Mouse (Mus musculus) thymus, postnatal 14 days (tissue): ENCODE measurements at regions not wholly inside any gene's neighbourhood (a gene's known extent, or its start where the extent isn't known, plus 50 kb on each side); places are given as distances from the start of the nearest gene placed in this dataset.
"Not testable (repeated sequence)": the region's sequence is repeated elsewhere in the genome, so short reads cannot be mapped to it uniquely, and the experiment has no call there.

Source experiments
- DNase-seq: peaks from one replicate; pipeline ENCODE4 v3.0.0; 2021

DNA sequence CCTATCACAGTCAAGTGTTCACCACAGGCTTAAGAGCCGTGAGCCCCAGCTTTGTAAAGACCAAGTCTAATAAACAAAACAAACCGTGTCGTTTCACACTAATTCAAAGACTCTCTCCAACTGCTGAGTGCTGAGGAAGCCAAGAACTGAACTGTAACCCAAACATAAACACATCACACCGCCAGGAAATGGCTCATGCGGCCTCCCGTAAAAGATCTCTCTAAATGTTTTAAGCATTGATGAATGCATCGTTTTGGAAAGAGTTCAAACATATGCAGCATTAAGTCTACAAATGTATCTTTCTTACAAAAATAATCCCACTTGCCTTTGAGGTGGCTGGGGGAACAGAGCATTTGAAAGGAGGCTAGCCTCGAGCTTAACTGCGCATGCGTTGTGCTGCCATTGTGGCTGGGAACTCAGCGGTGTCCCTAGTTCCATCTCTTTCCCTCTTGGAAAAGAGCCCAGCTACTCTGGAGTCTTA is 280.7 kb downstream of the Gxylt1 start:
- no peak for DNase-seq

GRCm38 (mm10) chr15:92993538-92994190 is 281.3 kb downstream of the Gxylt1 start:
- no peak for DNase-seq

- no peak for DNase-seq
These were observed 299.2 kb downstream of the Gxylt1 start for GRCm38 (mm10) chr15:92975774-92976173.

DNA sequence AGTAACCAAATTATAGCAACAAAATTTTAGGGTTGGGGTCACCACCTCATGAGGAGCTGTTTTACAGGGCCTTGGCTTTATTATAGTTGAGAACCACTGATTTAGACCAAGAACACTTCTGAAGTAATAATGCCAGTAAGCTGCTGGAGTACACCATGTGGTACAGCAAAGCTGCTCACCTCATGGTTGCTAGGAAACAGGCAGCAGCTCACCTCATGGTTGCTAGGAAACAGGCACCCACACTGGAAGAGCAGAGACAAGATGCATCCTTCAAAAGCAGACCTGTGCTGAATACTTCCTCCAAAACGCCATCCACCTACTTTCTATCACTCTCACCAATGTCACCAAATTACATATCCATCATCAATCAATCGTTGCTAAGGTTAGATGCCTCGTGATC is 300.0 kb downstream of the Gxylt1 start:
- no peak for DNase-seq

DNA sequence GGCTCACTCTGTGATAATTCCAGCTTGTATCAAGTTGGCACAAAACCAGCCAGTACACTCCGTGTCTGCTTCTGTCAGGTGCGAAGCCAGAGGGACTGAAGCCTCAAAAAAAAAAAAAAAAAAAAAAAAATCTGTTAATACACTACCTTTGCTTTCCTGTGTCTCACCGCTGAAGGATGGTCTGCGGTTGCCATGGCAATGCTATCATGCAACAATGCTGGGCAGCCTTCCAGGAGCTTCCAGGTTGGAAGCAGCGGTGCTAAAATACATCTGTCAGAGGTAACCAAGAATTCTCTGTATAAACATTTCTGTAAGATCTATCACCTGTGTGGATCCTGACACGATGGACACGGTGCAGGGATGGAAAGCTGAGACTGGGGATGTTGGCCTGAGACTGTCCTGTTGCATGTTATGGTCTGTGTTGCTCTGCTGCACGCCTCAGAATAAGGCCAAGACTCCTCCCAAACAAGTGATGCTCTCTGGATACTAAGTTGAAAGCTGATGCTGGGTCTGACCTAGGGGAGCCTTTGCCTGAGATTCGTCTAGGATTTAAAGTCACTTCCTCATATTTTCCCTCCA is 301.2 kb downstream of the Gxylt1 start:
- no peak for DNase-seq

- DNase-seq = no peak
These were observed 309.4 kb downstream of the Gxylt1 start for GRCm38 (mm10) chr15:92965556-92965955.

- no peak for DNase-seq
These were observed 310.1 kb downstream of the Gxylt1 start for GRCm38 (mm10) chr15:92964901-92965300.

DNA sequence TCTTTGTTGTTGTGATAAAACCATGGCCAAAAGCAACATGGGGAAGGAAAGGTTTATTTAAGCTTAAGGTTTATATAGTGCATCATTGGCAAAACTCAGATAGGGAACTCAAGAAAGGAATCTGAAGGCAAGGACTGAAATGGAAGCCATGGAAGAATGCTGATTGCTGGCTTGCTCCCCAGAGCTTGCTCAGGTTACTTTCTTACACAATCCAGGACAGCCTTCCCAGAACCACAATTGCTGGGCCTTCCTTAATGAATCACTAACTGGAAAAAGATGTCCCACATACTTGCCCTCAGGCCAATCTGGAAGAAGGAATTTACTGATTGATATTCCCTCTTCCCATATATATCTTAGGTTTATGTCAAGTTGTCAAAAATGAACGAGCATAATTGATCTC is 310.8 kb downstream of the Gxylt1 start:
- no peak for DNase-seq

DNA sequence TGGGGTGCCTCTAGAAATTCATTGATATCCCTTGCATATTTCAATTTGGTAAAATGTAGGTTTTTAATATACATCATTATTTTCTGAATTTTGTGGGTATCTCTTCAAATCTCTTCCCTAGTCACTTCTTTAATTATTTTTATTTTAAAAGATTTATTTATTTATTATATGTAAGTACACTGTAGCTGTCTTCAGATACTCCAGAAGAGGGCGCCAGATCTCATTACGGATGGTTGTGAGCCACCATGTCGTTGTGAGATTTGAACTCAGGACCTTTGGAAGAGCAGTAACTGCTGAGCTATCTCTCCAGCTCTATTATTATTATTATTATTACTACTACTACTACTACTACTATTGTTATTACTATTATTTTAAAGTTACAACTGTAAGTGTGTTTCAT is 324.1 kb downstream of the Gxylt1 start:
- DNase-seq = not testable (repeated sequence)

- DNase-seq = no peak
These were observed 328.8 kb downstream of the Gxylt1 start for GRCm38 (mm10) chr15:92946216-92946615.

DNA sequence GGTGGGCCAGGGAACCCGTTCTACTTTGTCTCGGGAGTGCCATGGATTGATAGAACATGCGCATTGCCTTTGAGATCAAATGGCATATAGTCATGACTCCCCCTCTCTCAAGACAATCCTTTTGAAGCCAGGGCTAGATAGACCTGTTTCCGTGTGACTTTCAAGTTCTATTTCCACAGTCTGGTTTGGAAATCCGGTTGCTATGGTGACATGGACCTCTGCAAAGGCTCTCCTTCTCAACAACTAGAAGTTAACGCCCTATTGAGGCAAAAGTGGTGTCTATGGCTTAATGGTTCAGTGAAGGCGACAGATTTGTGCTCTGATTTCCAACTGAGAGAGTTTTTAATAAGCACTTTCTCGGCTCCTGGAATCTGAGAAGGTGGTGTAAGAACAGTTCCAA is 371.2 kb downstream of the Gxylt1 start:
- DNase-seq = no peak

DNA sequence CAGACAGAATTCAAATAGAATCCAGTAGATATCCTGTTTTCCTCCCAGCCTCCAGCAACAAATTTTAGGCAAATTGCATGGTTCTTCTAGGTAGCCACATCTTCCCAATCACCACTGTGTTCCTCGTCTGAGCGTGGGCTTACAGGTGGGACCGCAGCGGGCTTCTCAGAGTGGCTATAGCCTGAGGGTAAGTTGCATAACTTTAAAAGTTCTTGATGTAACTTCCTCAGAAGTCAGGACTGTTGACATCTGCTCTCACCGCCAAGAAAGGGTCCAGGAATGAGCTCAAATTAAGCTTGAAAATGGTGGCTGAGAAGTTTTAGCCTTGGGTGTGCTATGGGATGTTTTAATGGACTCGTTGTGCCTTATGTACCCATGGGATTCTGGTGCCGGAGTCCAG is 377.7 kb downstream of the Gxylt1 start:
- DNase-seq = no peak

DNA sequence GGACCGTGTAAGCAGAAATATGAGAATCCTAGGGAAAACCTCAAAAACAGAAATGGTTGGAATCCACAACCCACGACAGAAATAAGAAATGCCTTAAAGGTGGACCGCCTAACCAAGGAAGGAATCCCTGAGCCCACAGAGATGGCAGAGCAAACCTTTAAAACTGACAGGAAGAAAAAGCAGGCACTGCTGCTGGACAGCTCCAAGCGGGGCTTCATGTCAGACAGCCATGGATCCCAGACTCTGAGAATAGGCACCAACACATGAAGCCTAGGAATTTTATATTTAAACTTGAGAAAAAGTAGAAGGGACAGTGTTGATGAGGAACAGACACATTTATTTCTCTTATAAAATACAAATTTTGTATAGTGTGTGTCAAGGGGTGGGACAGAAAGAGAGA is 379.1 kb downstream of the Gxylt1 start:
- DNase-seq = no peak

GRCm38 (mm10) chr15:92876438-92876837 is 398.5 kb downstream of the Gxylt1 start:
- DNase-seq = no peak

- DNase-seq = no peak
These were observed 410.9 kb downstream of the Gxylt1 start for GRCm38 (mm10) chr15:92864106-92864505.

- no peak for DNase-seq
These were observed 424.1 kb downstream of the Gxylt1 start for GRCm38 (mm10) chr15:92850854-92851253.

GRCm38 (mm10) chr15:92840035-92840434 is 434.9 kb downstream of the Gxylt1 start:
- no peak for DNase-seq

- DNase-seq = no peak
These were observed 435.4 kb downstream of the Gxylt1 start for GRCm38 (mm10) chr15:92839611-92840010.

DNA sequence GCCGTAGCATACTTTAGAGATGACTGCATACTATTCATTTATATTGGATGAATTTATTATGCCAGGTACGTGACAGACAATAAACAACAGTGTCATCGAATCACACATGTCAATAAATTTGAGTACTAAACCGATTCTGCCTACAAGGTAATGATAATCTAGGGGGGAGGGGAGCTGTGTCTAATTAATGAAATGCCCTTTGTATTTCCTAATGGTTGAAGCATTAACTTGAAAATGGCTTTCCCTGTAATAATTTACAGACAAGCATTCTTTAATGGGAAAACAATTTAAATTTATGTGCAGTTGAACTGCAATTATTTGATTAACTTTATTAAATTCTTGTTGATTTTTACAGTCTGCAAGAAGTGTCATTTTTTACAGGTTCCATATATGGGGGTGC is 429.5 kb downstream of the Pdzrn4 start:
- no peak for DNase-seq
